Mouse (Mus musculus) liver, embryonic 14.5 days (tissue): ENCODE results near the gene Plekha7. TPM values are rescaled to one million over a fixed set of nuclear protein-coding genes. Genes with fewer than 3 reads are reported as not detected.

Source experiments
- ATAC-seq: fragments of 200-750 bp; cut with Nextera tagmentation; 2 replicates; pipeline ENCODE4 v1.8.0; 2017; ENCODE audit warnings: moderate number of reproducible peaks, mild to moderate bottlenecking, moderate library complexity; ENCODE audit not compliant: insufficient read depth
- DNase-seq, 3 experiments: peaks; one replicate each; pipeline ENCODE4 v3.0.0-alpha.2; 2012 to 2013; ENCODE audit warnings: low read depth in 3 of 3, low spot score in 3 of 3
- H3K27ac ChIP-seq: fragments of 300-500 bp; sonication (generic); 2 replicates; pipeline ENCODE4 v1.5.1; 2014; ENCODE audit warnings: moderate library complexity, mild to moderate bottlenecking, control low read depth, inconsistent platforms
- H3K27me3 ChIP-seq: fragments of 300-500 bp; sonication (generic); 2 replicates; pipeline ENCODE4 v1.6.1; 2014; ENCODE audit warnings: mild to moderate bottlenecking, low read length, moderate library complexity; ENCODE audit not compliant: control insufficient read depth, insufficient read depth
- H3K36me3 ChIP-seq: fragments of 300-500 bp; sonication (generic); replicated peaks from 2 replicates; pipeline ENCODE4 v1.6.1; 2014; ENCODE audit warnings: low read depth; ENCODE audit not compliant: control insufficient read depth, insufficient read depth
- H3K4me1 ChIP-seq, 2 experiments: fragments of 200-500 bp in 1 of 2; fragments of 300-500 bp in 1 of 2; sonication (generic) in 1 of 2; replicated peaks; 2 replicates each; pipeline ENCODE4 v1.6.1; 2012 to 2014; ENCODE audit warnings: antibody characterized with exemption in 1 of 2, inconsistent platforms in 1 of 2, low read length in 1 of 2; ENCODE audit not compliant: control insufficient read depth in 2 of 2, insufficient read depth in 2 of 2
- H3K4me2 ChIP-seq: fragments of 300-500 bp; sonication (generic); 2 replicates; pipeline ENCODE4 v1.6.1; 2014; ENCODE audit warnings: low read depth, mild to moderate bottlenecking, control low read depth, moderate library complexity
- H3K4me3 ChIP-seq, 2 experiments: fragments of 200-500 bp in 1 of 2; fragments of 300-500 bp in 1 of 2; sonication (generic) in 1 of 2; 2 replicates each; pipeline ENCODE4 v1.5.1; 2012 to 2014; ENCODE audit warnings: low read depth in 2 of 2, low read length in 2 of 2, mild to moderate bottlenecking in 2 of 2, control low read depth in 1 of 2, inconsistent platforms in 1 of 2, moderate library complexity in 1 of 2; ENCODE audit not compliant: insufficient read depth in 1 of 2
- H3K9ac ChIP-seq: fragments of 300-500 bp; sonication (generic); replicated peaks from 2 replicates; pipeline ENCODE4 v1.6.1; 2014; ENCODE audit warnings: mild to moderate bottlenecking, control low read depth, moderate library complexity
- H3K9me3 ChIP-seq: fragments of 300-500 bp; sonication (generic); 2 replicates; pipeline ENCODE4 v1.6.1; 2016; ENCODE audit warnings: low read length, mixed read lengths; ENCODE audit not compliant: control insufficient read depth
- CTCF ChIP-seq: IDR thresholded peaks from 2 replicates; pipeline ENCODE4 v1.5.1; 2016; ENCODE audit warnings: antibody characterized with exemption, low read depth, control low read depth
- EP300 ChIP-seq: IDR thresholded peaks from 2 replicates; pipeline ENCODE4 v1.6.1; 2016; ENCODE audit warnings: antibody characterized with exemption, low read depth
- WGBS: fragments of 180-500 bp; shearing (Covaris S2); extraction: QIAGEN DNeasy Blood & Tissue Kit; methylation state at CpG from one replicate; pipeline ENCODE4 v1.1.7; 2014; ENCODE audit not compliant: insufficient replicate concordance; 5-methylcytosine and 5-hydroxymethylcytosine counted together
- polyA plus RNA-seq, 2 experiments: library from polyadenylated mRNA; depleted of rRNA in 1 of 2; stranded (reverse) in 1 of 2; unstranded in 1 of 2; fragments of >200 nt; fragmentation: Nextera tagmentation in 1 of 2; extraction: Ambion mirVana in 1 of 2; gene quantifications; 2 replicates each; pipeline versions ENCODE4 v1.2.1 to v1.2.3; 2012 to 2014

The Plekha7 gene
- polyA plus RNA-seq, 2 experiments = 1.5 to 2.1 TPM

GRCm38 (mm10) chr7:116181444-116181946 is 126.7 kb downstream of the Plekha7 start:
- H3K36me3 ChIP-seq = no peaks in the 10 kb centered on the region
- no peaks in the 10 kb centered on the region; a peak in 2 of 4 replicates for H3K4me1 ChIP-seq
- no peak for DNase-seq
- TF ChIP-seq EP300 = no peak
- no peak for TF ChIP-seq CTCF
- H3K9me3 ChIP-seq = no peaks in the 10 kb centered on the region
- no peak overlapping the region for H3K27ac ChIP-seq
- H3K4me2 ChIP-seq = no peak overlapping the region
- H3K27me3 ChIP-seq = no peaks in the 10 kb centered on the region
- whole genome bisulfite sequencing = 67% methylated on average over 5 of the region's 5 CpGs
- no peak for ATAC-seq
- H3K9ac ChIP-seq = no peak overlapping the region
- H3K4me3 ChIP-seq = no peak overlapping the region

- Histone ChIP-seq H3K27me3 (no peaks in the 10 kb centered on the region), H3K4me2 (no peak overlapping the region), H3K9ac (no peak overlapping the region), H3K4me3 (no peak overlapping the region), H3K27ac (no peak overlapping the region), H3K36me3 (no peaks in the 10 kb centered on the region), H3K4me1 (no peaks in the 10 kb centered on the region), H3K9me3 (no peaks in the 10 kb centered on the region)
- TF ChIP-seq EP300 (no peak), CTCF (no peak)
- DNase-seq = no peak
- no peak for ATAC-seq
- 60% methylated on average over 3 of the region's 3 CpGs for WGBS
Observed at GRCm38 (mm10) chr7:116178916-116179315, 129.3 kb downstream of the Plekha7 start.

- ATAC-seq (no peak), DNase-seq (no peak)
- no peak for TF ChIP-seq EP300
- no peak for TF ChIP-seq CTCF
- H3K36me3 ChIP-seq = no peaks in the 10 kb centered on the region
- no peaks in the 10 kb centered on the region for H3K27me3 ChIP-seq
- no peak overlapping the region for H3K9ac ChIP-seq
- WGBS = 68% methylated on average over 10 of the region's 10 CpGs
- no peak overlapping the region for H3K27ac ChIP-seq
- no peaks in the 10 kb centered on the region for H3K9me3 ChIP-seq
- no peak overlapping the region for H3K4me2 ChIP-seq
- no peaks in the 10 kb centered on the region for H3K4me1 ChIP-seq
- H3K4me3 ChIP-seq = no peak overlapping the region
Observed at GRCm38 (mm10) chr7:116172774-116173173, 135.4 kb downstream of the Plekha7 start.

GRCm38 (mm10) chr7:116169426-116169825 is 138.8 kb downstream of the Plekha7 start:
- DNase-seq = no peak
- TF ChIP-seq CTCF (no peak), EP300 (no peak)
- no peaks in the 10 kb centered on the region for H3K4me1 ChIP-seq
- no peaks in the 10 kb centered on the region for H3K27me3 ChIP-seq
- H3K36me3 ChIP-seq = no peaks in the 10 kb centered on the region
- no peak overlapping the region for H3K4me3 ChIP-seq
- H3K4me2 ChIP-seq = no peak overlapping the region
- no peaks in the 10 kb centered on the region for H3K9me3 ChIP-seq
- ATAC-seq = no peak
- no peak overlapping the region for H3K27ac ChIP-seq
- no peak overlapping the region for H3K9ac ChIP-seq
- 54% methylated on average over 4 of the region's 4 CpGs for WGBS

GRCm38 (mm10) chr7:116168224-116168623 is 140.0 kb downstream of the Plekha7 start:
- H3K4me1 ChIP-seq = no peaks in the 10 kb centered on the region
- no peaks in the 10 kb centered on the region for H3K27me3 ChIP-seq
- no peak overlapping the region for H3K27ac ChIP-seq
- 58% methylated on average over 7 of the region's 7 CpGs for WGBS
- TF ChIP-seq CTCF (no peak), EP300 (no peak)
- DNase-seq (no peak), ATAC-seq (no peak)
- H3K4me2 ChIP-seq = no peak overlapping the region
- no peak overlapping the region for H3K4me3 ChIP-seq
- no peaks in the 10 kb centered on the region for H3K9me3 ChIP-seq
- H3K9ac ChIP-seq = no peak overlapping the region
- H3K36me3 ChIP-seq = no peaks in the 10 kb centered on the region
